ENCODE assay signal across 21 mouse cellular contexts in the genomic region with DNA sequence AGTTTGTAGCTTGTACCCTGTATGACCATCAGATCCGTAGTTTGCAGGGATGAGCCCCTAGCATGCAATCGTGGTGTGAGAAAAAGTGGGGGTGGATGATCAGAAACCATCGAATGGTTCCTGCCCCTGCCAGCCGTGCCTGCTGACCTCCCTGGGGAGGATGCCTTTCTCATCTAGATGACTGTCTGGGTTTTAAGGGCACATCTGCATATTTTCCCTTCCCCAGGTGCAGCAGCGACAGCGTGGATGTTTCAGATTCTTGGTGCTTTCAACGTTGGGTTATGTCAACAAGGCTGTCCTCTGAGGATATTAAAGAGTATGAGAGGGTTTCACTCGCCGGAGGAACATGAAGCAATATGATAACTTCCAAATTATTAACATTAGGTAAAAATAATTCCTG.
"Had no signal": no experiment of that assay in that cellular context is flagged by ENCODE, and none has a peak within 500 bp of the region (broad histone marks: within the 10 kb centered on the region; RNA-seq: fewer than 3 reads in every experiment).

No protein-coding gene starts in this region.

- ATAC-seq: intestine, postnatal 0 days; lung, postnatal 0 days; midbrain, embryonic 13.5 days had no signal

- H3K9me3 ChIP-seq: limb, embryonic 10.5 days; limb, embryonic 13.5 days; liver, embryonic 13.5 days; midbrain, embryonic 13.5 days had no signal

- H3K4me2 ChIP-seq: limb, embryonic 13.5 days; liver, embryonic 13.5 days; lung, embryonic 14.5 days; midbrain, embryonic 13.5 days had no signal

- H3K36me3 ChIP-seq: limb, embryonic 10.5 days; limb, embryonic 13.5 days; liver, embryonic 13.5 days; midbrain, embryonic 13.5 days had no signal

- H3K27me3 ChIP-seq: liver, embryonic 13.5 days; midbrain, embryonic 13.5 days had no signal

- H3K4me1 ChIP-seq: limb, embryonic 10.5 days; limb, embryonic 13.5 days; midbrain, embryonic 13.5 days had no signal

- DNase-seq: kidney, adult 2 months; kidney, postnatal 25 days; layer of hippocampus, adult 9-11 months; liver; liver, embryonic 13.5 days; lung, embryonic 14.5 days; right cerebral cortex, adult 18-20 months; right cerebral cortex, postnatal 14 days; right cerebral cortex, postnatal 4 days; thymus, adult 2 months; thymus, postnatal 14 days; thymus, postnatal 4 days had no signal

- H3K27ac ChIP-seq: kidney, postnatal 0 days; layer of hippocampus, adult 2 months; limb, embryonic 10.5 days; limb, embryonic 13.5 days; liver, embryonic 13.5 days; macrophage; midbrain, embryonic 13.5 days; stomach, postnatal 0 days had no signal

- H3K4me3 ChIP-seq: layer of hippocampus, adult 2 months; limb, embryonic 10.5 days; limb, embryonic 13.5 days; liver, embryonic 13.5 days; midbrain, embryonic 13.5 days had no signal

- H3K9ac ChIP-seq: limb, embryonic 13.5 days; liver, embryonic 13.5 days; lung, embryonic 14.5 days; midbrain, embryonic 13.5 days had no signal
